Mouse (Mus musculus): ENCODE measurements around the gene Pithd1.

DNA sequence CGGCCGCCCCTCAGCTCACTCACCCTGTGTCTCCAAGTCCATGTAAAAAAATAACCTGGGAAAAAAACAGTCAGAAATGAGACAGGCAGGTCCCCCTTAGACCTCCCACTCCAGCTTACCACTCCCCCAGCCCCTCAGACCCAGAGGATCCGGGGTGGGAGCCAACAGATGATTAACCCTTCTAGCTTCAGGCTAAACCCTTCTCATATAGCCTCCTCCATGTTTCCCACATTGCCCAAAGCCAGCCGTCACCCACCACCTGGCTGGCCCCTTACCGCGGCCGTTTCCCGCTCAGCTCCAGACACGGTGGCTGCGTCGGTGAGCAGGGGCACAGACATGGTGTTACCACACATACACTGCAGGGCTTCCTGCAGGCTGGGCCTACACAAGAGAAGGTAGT is 16.5 kb downstream of the Pithd1 start:
- TF ChIP-seq HCFC1 (IDR thresholded peaks at IDR 0.05; ENCODE audit: low read depth, low read length) (no peak), CTCF (IDR thresholded peaks at IDR 0.05 in 2 of 3, conservative IDR thresholded peaks at IDR 0.05 in 1 of 3; ENCODE audit: control insufficient read depth in 1 of 3, insufficient read depth in 1 of 3, low read depth in 2 of 3, low read length in 3 of 3, poor library complexity in 1 of 3, severe bottlenecking in 1 of 3) (no peak)
